Mouse (Mus musculus) activated CD4-positive, CD25-positive, alpha-beta regulatory T cell, adult 4 months (primary cell): ENCODE results near the gene Ccl27a. TPM values are rescaled to one million over a fixed set of nuclear protein-coding genes. Genes with fewer than 3 reads are reported as not detected.
A peak's percentile ranks its signal among the peaks of the same experiment; 100 is the strongest.

Experiments
- ATAC-seq: one replicate; pipeline ENCODE4 v1.8.0; 2017
- polyA plus RNA-seq, 2 experiments: library from polyadenylated mRNA; unstranded; fragments of 100-300 nt; shearing (Covaris generic); gene quantifications; one replicate each; pipeline ENCODE4 v1.2.1; 2017

Ccl27a gene
- polyA plus RNA-seq, 2 experiments from 2014 or later = 8.6 to 10.1 TPM

GRCm38 (mm10) chr4:41755338-41756305 is 18.4 kb downstream of the Ccl27a start, which contains the start of gene Sigmar1:
Gene Sigmar1 (minus strand): TSS chr4:41756157.
- ATAC-seq = peak; percentile 83

- peak; percentile 44 for ATAC-seq
Observed at GRCm38 (mm10) chr4:41754797-41755337, 19.2 kb downstream of the Ccl27a start, which contains the start of gene Galt. Gene Galt (plus strand): TSS chr4:41755228.

- no peak for ATAC-seq
Observed at GRCm38 (mm10) chr4:41745021-41745420, 29.0 kb downstream of the Ccl27a start.

GRCm38 (mm10) chr4:41744131-41744530 is 29.9 kb downstream of the Ccl27a start:
- no peak for ATAC-seq

DNA sequence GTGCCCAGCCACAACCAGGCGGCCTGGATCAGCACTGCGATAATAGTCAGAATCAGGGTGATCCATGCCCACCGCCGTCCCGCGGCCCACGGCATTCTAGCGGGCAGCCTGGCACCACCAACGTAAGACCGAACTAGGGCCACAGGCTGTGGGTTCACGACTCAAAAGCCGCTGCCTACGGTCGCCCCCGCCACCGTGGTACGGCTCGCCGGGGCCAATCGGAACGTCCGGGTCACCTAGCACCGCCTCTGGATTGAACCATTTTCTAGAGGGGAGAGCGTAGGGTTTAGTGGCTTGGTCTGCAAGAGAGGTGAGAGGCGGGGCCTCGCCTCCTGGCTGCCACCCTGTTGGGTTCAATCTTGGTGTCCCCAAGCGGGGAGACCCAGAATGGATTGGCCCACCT is 32.9 kb downstream of the Ccl27a start:
- ATAC-seq = peak; percentile 92

- ATAC-seq = peak; percentile 59
Observed at GRCm38 (mm10) chr4:41740380-41741157, 33.5 kb downstream of the Ccl27a start.

GRCm38 (mm10) chr4:41739260-41739659 is 34.8 kb downstream of the Ccl27a start:
- no peak for ATAC-seq

DNA sequence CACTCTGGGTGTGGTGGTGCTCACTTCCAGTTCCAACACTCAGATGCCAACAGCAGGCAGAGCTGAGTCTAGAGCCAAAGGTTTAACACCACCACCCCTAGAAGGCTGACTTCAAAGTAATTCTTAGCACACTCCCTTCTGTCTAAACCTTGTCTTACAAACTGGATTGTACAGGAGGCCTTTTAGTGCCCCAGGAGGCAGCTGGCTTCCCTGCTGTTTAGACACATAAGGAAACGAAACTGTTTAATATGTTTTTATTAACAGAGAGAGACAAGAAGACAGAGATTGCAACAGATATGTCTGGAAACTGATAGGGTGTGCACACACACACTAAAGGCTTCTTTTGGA is 35.8 kb downstream of the Ccl27a start:
- no peak for ATAC-seq

- peak; percentile 38 for ATAC-seq
Observed at GRCm38 (mm10) chr4:41737602-41738255, 36.3 kb downstream of the Ccl27a start.

GRCm38 (mm10) chr4:41731052-41731765 is 42.8 kb downstream of the Ccl27a start, which contains the start of gene Arid3c:
Gene Arid3c (minus strand): TSS chr4:41731142.
- no peak for ATAC-seq

DNA sequence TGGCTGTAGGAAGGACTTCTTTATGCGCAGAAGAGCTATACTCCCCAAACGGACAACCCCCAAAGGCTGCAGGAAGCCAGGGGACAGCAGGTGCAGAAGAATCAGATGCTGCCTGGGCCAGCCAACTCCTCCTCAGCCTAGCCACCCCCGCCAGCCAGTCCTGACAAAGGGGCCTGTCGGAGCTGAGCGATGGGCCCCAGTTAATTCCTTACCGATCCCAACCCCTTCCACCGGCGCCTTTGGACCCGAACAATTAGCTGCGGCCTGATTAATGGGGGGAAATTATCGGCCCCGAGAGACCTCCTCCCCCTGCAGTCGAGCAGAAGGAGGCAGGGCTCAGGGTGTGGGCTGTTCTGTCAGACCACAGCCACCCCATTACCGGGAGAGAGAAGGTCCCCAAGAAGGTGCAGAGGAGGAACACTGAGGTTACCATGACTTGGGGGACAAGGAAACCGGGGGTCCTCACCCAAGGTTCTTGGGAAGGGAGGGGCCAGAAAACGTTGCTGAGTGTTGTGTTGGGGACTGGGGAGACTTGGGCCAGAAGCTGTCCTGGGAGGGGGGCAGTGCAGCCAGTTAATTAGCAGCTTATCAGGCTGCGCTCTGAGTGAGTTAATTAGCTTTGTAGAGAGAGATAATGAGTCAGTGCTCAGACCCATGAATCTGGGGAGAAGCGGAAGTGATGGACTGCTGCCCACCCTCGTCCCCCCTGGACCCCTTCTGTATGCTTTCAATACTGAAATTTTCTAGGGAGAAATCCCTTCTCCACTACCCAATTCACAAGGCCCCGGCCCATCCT is 47.0 kb downstream of the Ccl27a start:
- no peak for ATAC-seq

DNA sequence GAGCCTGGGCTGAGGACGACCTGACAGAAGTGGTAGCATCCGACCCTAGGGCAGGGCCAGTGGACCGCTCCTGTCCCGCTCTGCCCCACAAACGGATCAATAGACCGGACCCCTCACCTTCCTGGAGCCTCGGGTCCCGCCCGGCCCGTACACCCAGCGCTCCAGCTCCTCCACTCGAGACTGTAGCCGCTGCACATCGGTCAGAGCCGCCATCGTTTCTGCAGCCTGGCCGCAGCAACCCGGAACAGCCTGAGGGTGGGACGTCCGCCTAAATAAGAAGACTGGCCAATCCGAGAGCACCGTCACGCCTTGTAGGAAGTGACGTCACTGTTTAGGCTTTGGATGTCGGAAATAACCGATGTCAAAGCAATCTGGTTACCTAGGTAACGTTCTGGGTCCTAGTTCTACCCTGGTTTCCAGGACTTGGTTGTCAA is 51.1 kb downstream of the Ccl27a start, which contains the start of gene Dctn3:
Gene Dctn3, minus strand, starts transcription at position 253 of the 434 bp plus-strand sequence.
- ATAC-seq = peak; percentile 100

Other genes with a start within 250 kb of the Ccl27a start
- under 1 TPM; 0.18 to 0.29 TPM for gene Fam219a, start 204.7 kb downstream of the Ccl27a start, polyA plus RNA-seq
- not detected for gene Dnaic1, start 204.5 kb downstream of the Ccl27a start, polyA plus RNA-seq
- not detected for gene Enho, start 133.9 kb downstream of the Ccl27a start, polyA plus RNA-seq
- not detected for gene Cntfr, start 77.2 kb downstream of the Ccl27a start, polyA plus RNA-seq
- 1 to 10 TPM; 4.9 to 7.2 TPM for gene Il11ra1, start 74.3 kb downstream of the Ccl27a start, polyA plus RNA-seq
- gene Rpp25l, start 60.7 kb downstream of the Ccl27a start, polyA plus RNA-seq = 10 to 100 TPM; 51.4 to 65.6 TPM
- gene Dctn3, start 51.1 kb downstream of the Ccl27a start, polyA plus RNA-seq = 100 to 1,000 TPM; 107 to 114 TPM
- not detected for gene Arid3c, start 43.1 kb downstream of the Ccl27a start, polyA plus RNA-seq
- gene Galt, start 19.0 kb downstream of the Ccl27a start, polyA plus RNA-seq = 10 to 100 TPM; 68.4 to 76.4 TPM
- 10 to 100 TPM; 35.9 to 40.3 TPM for gene Sigmar1, start 18.1 kb downstream of the Ccl27a start, polyA plus RNA-seq
- not detected for gene Gm21541, start 129.4 kb upstream of the Ccl27a start, polyA plus RNA-seq
- gene Gm20878, start 167.3 kb upstream of the Ccl27a start, polyA plus RNA-seq = 1 to 10 TPM in 1 of 2 experiments, not detected in 1; 2.1 TPM
- under 1 TPM in 1 of 2 experiments, not detected in 1; 0.08 TPM for gene Fam205a4, start 191.8 kb upstream of the Ccl27a start, polyA plus RNA-seq